Mouse (Mus musculus): ENCODE measurements around the gene Stim1.

Gene Stim1

GRCm38 (mm10) chr7:102267601-102268394 lies at the start of gene Stim1:
Stim1 (plus strand) TSS chr7:102267806.
- DNase-seq (ENCODE audit: low spot score) = peak; percentile 51

- no peak for DNase-seq (ENCODE audit: low spot score)
Observed at GRCm38 (mm10) chr7:102221899-102222298, 45.7 kb upstream of the Stim1 start.

GRCm38 (mm10) chr7:102222336-102222735 lies 45.3 kb upstream of the Stim1 start:
- DNase-seq (ENCODE audit: low spot score) = no peak

- DNase-seq (ENCODE audit: low spot score) = peak; percentile 63
Observed at GRCm38 (mm10) chr7:102222830-102223556, 44.6 kb upstream of the Stim1 start.

- DNase-seq (ENCODE audit: low spot score) = no peak
Observed at GRCm38 (mm10) chr7:102223883-102224738, 43.5 kb upstream of the Stim1 start.

GRCm38 (mm10) chr7:102226051-102226450 lies 41.6 kb upstream of the Stim1 start:
- DNase-seq (ENCODE audit: low spot score) = no peak

- DNase-seq (ENCODE audit: low spot score) = no peak
Observed at GRCm38 (mm10) chr7:102228049-102228670, 39.4 kb upstream of the Stim1 start.

- no peak for DNase-seq (ENCODE audit: low spot score)
Observed at GRCm38 (mm10) chr7:102229814-102230213, 37.8 kb upstream of the Stim1 start.

- DNase-seq (ENCODE audit: low spot score) = no peak
Observed at GRCm38 (mm10) chr7:102233059-102233458, 34.5 kb upstream of the Stim1 start.

GRCm38 (mm10) chr7:102238686-102239286 lies 28.8 kb upstream of the Stim1 start:
- DNase-seq (ENCODE audit: low spot score) = peak; percentile 49

GRCm38 (mm10) chr7:102239591-102239990 lies 28.0 kb upstream of the Stim1 start:
- DNase-seq (ENCODE audit: low spot score) = no peak

GRCm38 (mm10) chr7:102242371-102242770 lies 25.2 kb upstream of the Stim1 start:
- no peak for DNase-seq (ENCODE audit: low spot score)

GRCm38 (mm10) chr7:102242917-102243316 lies 24.7 kb upstream of the Stim1 start:
- DNase-seq (ENCODE audit: low spot score) = no peak

GRCm38 (mm10) chr7:102243870-102244269 lies 23.7 kb upstream of the Stim1 start:
- no peak for DNase-seq (ENCODE audit: low spot score)

- no peak for DNase-seq (ENCODE audit: low spot score)
Observed at GRCm38 (mm10) chr7:102244782-102245535, 22.6 kb upstream of the Stim1 start.

GRCm38 (mm10) chr7:102245775-102246174 lies 21.8 kb upstream of the Stim1 start:
- DNase-seq (ENCODE audit: low spot score) = peak; percentile 66

GRCm38 (mm10) chr7:102246265-102246664 lies 21.3 kb upstream of the Stim1 start:
- DNase-seq (ENCODE audit: low spot score) = no peak

GRCm38 (mm10) chr7:102246956-102247797 lies 20.4 kb upstream of the Stim1 start:
- no peak for DNase-seq (ENCODE audit: low spot score)

- no peak for DNase-seq (ENCODE audit: low spot score)
Observed at GRCm38 (mm10) chr7:102248691-102249404, 18.8 kb upstream of the Stim1 start.
